Mouse (Mus musculus): ENCODE data around the gene Txnrd1.

The Txnrd1 gene

DNA sequence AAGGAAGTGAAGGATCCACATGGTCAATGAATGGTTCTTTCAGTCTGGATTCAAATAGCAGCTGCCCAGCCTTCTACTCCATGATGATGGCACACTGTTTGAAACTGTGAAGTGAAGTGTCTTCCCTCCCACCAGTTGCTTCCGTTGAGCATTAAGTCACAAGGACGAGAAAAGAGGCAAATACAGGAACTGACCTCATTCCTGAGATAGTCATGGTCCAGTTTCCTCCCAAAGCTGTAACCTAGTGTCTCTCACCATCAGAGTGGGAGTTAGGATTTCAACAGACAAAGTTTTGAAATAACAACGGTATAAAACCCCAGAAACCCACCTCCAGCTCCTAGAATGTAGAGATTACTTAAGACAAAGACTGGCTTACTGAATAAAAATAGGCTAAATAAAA lies 89.8 kb downstream of the Txnrd1 start:
- no peak for DNase-seq

DNA sequence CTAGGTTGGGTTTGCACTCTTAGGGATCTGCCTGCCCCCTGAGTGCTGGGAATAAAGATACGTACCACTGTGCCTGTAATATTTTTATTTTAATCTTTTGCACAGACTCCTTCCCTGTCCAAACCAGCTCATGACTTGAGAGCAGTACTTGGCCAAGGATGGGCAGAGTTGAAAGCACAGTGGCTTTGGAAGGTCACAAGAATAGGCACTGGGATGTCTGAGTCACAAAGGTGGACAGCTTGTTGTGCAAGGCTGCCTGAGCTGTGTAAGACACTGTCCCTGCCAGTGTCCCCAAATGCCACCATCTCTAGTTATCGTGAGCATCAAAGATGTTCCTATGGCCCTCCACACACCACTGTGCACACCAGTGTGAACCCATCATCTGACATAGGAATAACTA lies 91.0 kb downstream of the Txnrd1 start:
- no peak for DNase-seq

DNA sequence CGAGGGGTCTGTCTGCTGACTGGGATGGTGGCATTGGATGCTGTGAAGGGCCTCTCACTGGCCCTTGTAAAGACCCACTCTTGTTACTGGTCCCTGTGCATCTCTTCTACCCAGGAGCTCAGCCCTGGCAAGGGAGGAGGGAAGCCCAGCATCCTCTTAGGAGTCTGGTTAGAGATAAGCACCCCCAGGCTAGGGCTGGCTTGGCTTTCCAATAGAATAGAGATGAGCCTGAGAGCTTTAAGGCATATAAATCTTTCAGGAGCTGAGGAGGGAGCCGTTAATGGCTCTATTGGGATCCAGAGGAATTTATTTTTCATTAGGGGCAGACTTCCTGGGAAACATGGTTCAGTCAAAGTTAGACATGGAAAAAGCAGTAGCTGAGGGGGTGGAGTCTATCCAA lies 91.9 kb downstream of the Txnrd1 start:
- no peak for DNase-seq

DNA sequence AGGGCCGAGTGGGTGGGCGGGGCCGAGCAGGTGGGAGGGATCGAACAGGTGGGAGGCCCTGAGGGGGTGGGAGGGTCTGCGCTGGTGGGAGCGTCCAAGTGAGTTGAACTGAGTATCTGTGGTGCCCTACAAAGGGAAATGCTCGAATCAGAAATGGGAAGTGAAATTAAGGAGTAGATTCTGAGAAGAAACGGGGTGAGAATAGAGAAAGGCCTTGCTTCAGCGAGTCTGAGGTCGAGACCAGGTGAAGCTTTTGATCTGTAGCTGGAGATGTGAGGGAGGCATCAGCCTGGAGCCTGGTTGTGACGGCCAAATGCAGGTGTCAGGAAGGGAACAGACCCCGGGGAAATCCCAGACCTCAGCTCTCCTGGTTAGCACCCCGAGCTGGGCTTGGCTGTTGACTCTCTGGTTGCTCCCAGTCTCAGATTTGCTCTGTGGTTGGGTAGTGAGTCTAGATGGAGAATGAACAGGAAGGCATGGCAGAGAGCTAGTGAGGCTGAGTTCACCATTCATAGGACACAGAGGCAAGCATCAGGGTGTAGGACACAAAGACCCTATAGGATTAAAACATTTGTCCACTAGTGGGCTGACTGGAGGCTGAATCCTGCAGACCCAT lies 101.4 kb downstream of the Txnrd1 start:
- DNase-seq = no peak

DNA sequence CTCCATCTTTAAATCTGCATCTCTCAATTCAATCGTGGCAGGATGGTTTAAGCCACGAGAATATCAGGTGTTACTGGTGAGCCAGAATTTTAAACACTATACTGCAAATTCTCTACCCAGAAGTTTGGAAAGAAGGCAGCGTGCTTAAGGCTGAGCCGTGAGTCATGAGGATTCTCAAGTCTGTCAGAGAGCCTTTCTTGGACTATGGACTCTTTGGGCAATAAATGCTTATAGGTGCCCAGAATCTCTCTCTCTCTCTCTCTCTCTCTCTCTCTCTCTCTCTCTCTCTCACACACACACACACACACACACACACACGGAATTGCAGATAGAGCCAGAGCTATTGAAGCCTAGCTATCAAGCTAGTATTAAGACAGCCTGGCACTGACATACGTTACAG lies 102.0 kb downstream of the Txnrd1 start:
- DNase-seq = no peak

Measured in kidney, adult 8-10 months (tissue).